Mouse (Mus musculus) lung, adult 10 weeks (tissue): ENCODE results near the gene Ergic2. TPM values are rescaled to one million over a fixed set of nuclear protein-coding genes. Genes with fewer than 3 reads are reported as not detected.

Experiments used
- polyA plus RNA-seq: library from polyadenylated mRNA; stranded (reverse); fragments of 350-450 nt; fragmentation: Illumina TruSeq; extraction: RNeasy Lipid Tissue Mini Kit (QIAGEN cat#74804); gene quantifications from one replicate; pipeline ENCODE4 v1.2.3, GENCODE M21; 2014; ENCODE audit warnings: low read depth, low replicate concordance; ENCODE audit not compliant: insufficient read depth

The Ergic2 gene
- 39.2 TPM for polyA plus RNA-seq

DNA sequence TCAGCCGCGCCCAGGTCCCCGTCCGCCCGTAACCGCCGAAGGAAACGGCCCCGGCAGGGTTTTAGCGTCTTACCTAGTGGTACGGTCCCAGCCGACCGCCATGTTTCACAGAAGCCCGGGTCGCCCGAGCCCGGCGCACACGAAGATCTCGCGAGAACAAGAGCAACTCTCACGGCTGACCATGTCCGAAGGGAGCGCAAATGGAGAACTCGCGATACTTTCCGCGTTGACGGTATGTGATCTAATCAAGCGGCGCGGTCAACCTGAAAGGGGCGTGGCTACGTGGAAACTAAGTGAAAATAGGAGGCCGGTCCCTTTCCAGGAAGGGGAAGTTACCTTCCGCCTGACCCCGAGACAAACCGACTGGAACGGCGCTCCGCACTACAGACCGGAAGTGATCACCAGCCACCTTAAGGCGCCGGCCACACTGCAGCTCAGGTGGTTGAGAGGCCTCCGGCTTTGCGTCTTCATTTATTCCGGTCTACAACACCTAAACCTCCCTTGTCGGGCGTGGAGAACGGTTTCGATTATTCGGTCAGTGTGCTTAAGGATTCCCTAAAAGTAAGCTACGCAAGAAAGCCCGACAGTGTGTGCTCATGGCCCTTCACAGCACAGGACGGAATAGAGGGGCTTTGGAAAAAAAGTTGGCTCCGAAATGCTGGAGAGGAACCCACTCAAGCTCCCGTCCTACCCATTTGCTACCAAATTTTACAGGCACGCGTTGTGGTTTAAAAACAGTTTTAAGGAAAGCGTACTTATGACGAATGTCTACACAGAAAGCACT lies at the start of gene Ergic2:
Gene Ergic2, minus strand, starts transcription at position 478 of the 784 bp plus-strand sequence.

Other genes with a start within 250 kb of the Ergic2 start
- gene Far2, start 165.1 kb downstream of the Ergic2 start, polyA plus RNA-seq, result not detected
- gene Tmtc1, start 232.0 kb upstream of the Ergic2 start, polyA plus RNA-seq, result 10.6 TPM